Mouse (Mus musculus) liver, adult 2 months (tissue): ENCODE results near the gene Prdm5.

Source experiments
- CTCF ChIP-seq: fragments of 200-500 bp; IDR thresholded peaks from 2 replicates; pipeline ENCODE4 v1.5.1; 2011; ENCODE audit warnings: low read depth, low read length, control low read depth
- POLR2A ChIP-seq: fragments of 200-500 bp; IDR thresholded peaks from 2 replicates; pipeline ENCODE4 v1.6.1; 2011; ENCODE audit warnings: low read length, control low read depth; ENCODE audit not compliant: insufficient read depth; ENCODE audit errors: extremely low read depth

GRCm38 (mm10) chr6:65765057-65765456, 13.7 kb upstream of the Prdm5 start:
- TF ChIP-seq CTCF (no peak), POLR2A (no peak)
